Mouse (Mus musculus): ENCODE measurements around the gene Akap7. TPM values are rescaled to one million over a fixed set of nuclear protein-coding genes. Genes with fewer than 3 reads are reported as not detected.
A peak's percentile ranks its signal among the peaks of the same experiment; 100 is the strongest.

Gene Akap7
- polyA plus RNA-seq, 1 experiment from 2014 or later = 35.1 TPM

DNA sequence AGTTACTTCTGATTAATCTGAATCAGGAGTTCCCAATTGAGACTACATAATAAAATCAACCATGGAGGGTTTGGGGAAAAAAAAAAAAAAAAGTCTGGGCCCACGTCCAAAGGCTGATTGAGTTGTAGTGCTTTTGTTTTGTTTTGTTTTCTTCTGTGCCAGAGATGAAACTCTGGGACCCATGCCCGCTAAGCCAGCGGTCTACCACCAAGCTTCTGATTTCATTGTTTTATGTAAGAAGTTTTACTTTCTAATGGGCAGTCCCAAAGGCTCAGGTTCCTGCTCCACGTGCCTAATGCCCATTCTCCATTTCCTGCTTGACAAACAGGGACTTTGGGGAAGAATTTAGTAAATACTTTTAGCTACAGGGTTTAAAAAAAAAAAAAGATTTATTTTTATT, 18.0 kb upstream of the Akap7 start:
- no peak overlapping the region for H3K9ac ChIP-seq (replicated peaks; ENCODE audit: low read length)
- no peaks in the 10 kb centered on the region for H3K27me3 ChIP-seq (ENCODE audit: control insufficient read depth, insufficient read depth, low read length)
- DNase-seq = peak; percentile 59
- H3K9me3 ChIP-seq (ENCODE audit: control insufficient read depth, low read length) = no peaks in the 10 kb centered on the region
- H3K4me1 ChIP-seq (ENCODE audit: control insufficient read depth, insufficient read depth, low read length) = no peaks in the 10 kb centered on the region
- WGBS = 49% methylated on average over 4 of the region's 4 CpGs
- no peak overlapping the region for H3K4me2 ChIP-seq (ENCODE audit: low read length)
- H3K36me3 ChIP-seq (ENCODE audit: control insufficient read depth, insufficient read depth, low read length) = no peaks in the 10 kb centered on the region
- H3K27ac ChIP-seq (replicated peaks; ENCODE audit: low read depth, low read length) = no peak overlapping the region
- H3K4me3 ChIP-seq (replicated peaks; ENCODE audit: low read depth, low read length) = no peak overlapping the region
- no peak for ATAC-seq (ENCODE audit: low FRiP score, low TSS enrichment)

DNA sequence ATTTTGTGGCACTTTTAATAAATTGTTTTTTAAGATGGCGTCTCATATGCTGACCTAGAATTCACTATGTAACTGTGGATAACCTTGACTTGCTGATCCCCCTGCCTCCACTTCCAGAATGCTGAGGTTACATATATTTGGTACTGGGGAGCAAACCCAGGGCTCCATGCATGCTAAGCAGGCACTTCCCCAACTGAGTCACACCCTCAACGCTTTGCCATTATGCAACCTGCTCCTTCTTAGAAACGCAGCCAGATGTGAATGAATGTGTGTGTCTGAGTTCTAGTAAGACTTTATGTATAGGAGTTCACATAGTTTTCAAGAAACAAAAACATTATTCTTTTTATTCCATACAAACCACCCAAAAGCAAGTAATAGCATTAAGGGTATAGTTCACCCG, 13.5 kb upstream of the Akap7 start:
- no peak for DNase-seq
- Histone ChIP-seq H3K4me2 (ENCODE audit: low read length) (no peak overlapping the region), H3K9me3 (ENCODE audit: control insufficient read depth, low read length) (no peaks in the 10 kb centered on the region), H3K27me3 (ENCODE audit: control insufficient read depth, insufficient read depth, low read length) (no peaks in the 10 kb centered on the region), H3K27ac (replicated peaks; ENCODE audit: low read depth, low read length) (no peak overlapping the region), H3K9ac (replicated peaks; ENCODE audit: low read length) (no peak overlapping the region), H3K4me1 (ENCODE audit: control insufficient read depth, insufficient read depth, low read length) (no peaks in the 10 kb centered on the region), H3K36me3 (ENCODE audit: control insufficient read depth, insufficient read depth, low read length) (no peaks in the 10 kb centered on the region), H3K4me3 (replicated peaks; ENCODE audit: low read depth, low read length) (no peak overlapping the region)
- ATAC-seq (ENCODE audit: low FRiP score, low TSS enrichment) = no peak
- WGBS = 87% methylated on average over 4 of the region's 4 CpGs

GRCm38 (mm10) chr10:25319531-25319930, 11.9 kb upstream of the Akap7 start:
- Histone ChIP-seq H3K4me2 (ENCODE audit: low read length) (no peak overlapping the region), H3K4me3 (replicated peaks; ENCODE audit: low read depth, low read length) (no peak overlapping the region), H3K9ac (replicated peaks; ENCODE audit: low read length) (no peak overlapping the region), H3K27ac (replicated peaks; ENCODE audit: low read depth, low read length) (no peak overlapping the region), H3K27me3 (ENCODE audit: control insufficient read depth, insufficient read depth, low read length) (no peaks in the 10 kb centered on the region), H3K4me1 (ENCODE audit: control insufficient read depth, insufficient read depth, low read length) (no peaks in the 10 kb centered on the region), H3K9me3 (ENCODE audit: control insufficient read depth, low read length) (no peaks in the 10 kb centered on the region), H3K36me3 (ENCODE audit: control insufficient read depth, insufficient read depth, low read length) (no peaks in the 10 kb centered on the region)
- no peak for DNase-seq
- ATAC-seq (ENCODE audit: low FRiP score, low TSS enrichment) = no peak

DNA sequence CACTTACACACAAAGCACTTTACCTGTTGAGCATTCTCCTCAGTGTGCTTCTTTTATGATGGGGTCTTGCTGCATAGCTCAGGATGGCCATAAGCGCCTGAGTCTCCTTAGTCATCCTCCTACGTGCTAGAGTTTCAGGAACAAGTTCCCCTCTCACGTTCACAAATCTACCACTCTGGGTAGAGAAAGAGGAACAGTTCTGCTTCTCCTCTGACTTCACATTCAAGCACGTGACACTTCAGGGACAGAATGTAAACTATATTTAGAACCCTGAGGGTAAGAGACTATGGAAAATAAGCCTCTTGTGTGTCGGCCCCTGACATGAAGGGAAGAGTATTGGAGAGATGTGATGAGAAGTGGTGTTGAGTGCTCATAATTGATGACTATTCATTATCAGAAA, 10.7 kb upstream of the Akap7 start:
- H3K4me1 ChIP-seq (ENCODE audit: control insufficient read depth, insufficient read depth, low read length) = no peaks in the 10 kb centered on the region
- H3K9me3 ChIP-seq (ENCODE audit: control insufficient read depth, low read length) = no peaks in the 10 kb centered on the region
- no peak for DNase-seq
- no peak overlapping the region for H3K4me2 ChIP-seq (ENCODE audit: low read length)
- H3K9ac ChIP-seq (replicated peaks; ENCODE audit: low read length) = no peak overlapping the region
- no peak overlapping the region for H3K27ac ChIP-seq (replicated peaks; ENCODE audit: low read depth, low read length)
- WGBS = 88% methylated on average over 5 of the region's 5 CpGs
- H3K4me3 ChIP-seq (replicated peaks; ENCODE audit: low read depth, low read length) = no peak overlapping the region
- no peak for ATAC-seq (ENCODE audit: low FRiP score, low TSS enrichment)
- no peaks in the 10 kb centered on the region for H3K36me3 ChIP-seq (ENCODE audit: control insufficient read depth, insufficient read depth, low read length)
- no peaks in the 10 kb centered on the region for H3K27me3 ChIP-seq (ENCODE audit: control insufficient read depth, insufficient read depth, low read length)

DNA sequence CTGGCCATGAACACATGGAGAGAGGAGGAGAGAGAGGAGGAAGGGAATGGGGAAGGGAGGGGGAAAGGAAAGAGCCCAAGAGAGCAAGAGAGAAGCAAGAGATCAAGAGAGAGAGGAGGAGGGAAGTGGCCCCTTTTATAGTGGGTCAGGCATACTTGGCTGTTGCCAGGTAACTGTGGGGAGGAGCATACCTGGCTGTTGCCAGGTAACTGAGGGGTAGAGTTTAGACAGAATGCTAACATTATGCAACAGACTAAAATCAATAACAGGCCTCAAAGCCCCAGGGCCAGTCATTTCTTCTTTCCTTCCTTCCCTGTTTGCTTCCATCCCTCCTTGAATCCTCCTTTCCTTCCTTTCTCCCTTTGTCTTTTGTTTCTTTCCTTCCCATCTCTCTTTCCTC, 10.0 kb upstream of the Akap7 start:
- no peak overlapping the region for H3K9ac ChIP-seq (replicated peaks; ENCODE audit: low read length)
- no peak overlapping the region for H3K4me3 ChIP-seq (replicated peaks; ENCODE audit: low read depth, low read length)
- no peak overlapping the region for H3K27ac ChIP-seq (replicated peaks; ENCODE audit: low read depth, low read length)
- H3K27me3 ChIP-seq (ENCODE audit: control insufficient read depth, insufficient read depth, low read length) = no peaks in the 10 kb centered on the region
- no peaks in the 10 kb centered on the region for H3K4me1 ChIP-seq (ENCODE audit: control insufficient read depth, insufficient read depth, low read length)
- ATAC-seq (ENCODE audit: low FRiP score, low TSS enrichment) = no peak
- no peaks in the 10 kb centered on the region for H3K9me3 ChIP-seq (ENCODE audit: control insufficient read depth, low read length)
- H3K4me2 ChIP-seq (ENCODE audit: low read length) = no peak overlapping the region
- DNase-seq = peak; percentile 13
- no peaks in the 10 kb centered on the region for H3K36me3 ChIP-seq (ENCODE audit: control insufficient read depth, insufficient read depth, low read length)

GRCm38 (mm10) chr10:25313856-25314584, 6.3 kb upstream of the Akap7 start:
- Histone ChIP-seq H3K27ac (replicated peaks; ENCODE audit: low read depth, low read length) (no peak overlapping the region), H3K27me3 (ENCODE audit: control insufficient read depth, insufficient read depth, low read length) (no peaks in the 10 kb centered on the region), H3K9ac (replicated peaks; ENCODE audit: low read length) (no peak overlapping the region), H3K9me3 (ENCODE audit: control insufficient read depth, low read length) (no peaks in the 10 kb centered on the region), H3K4me2 (ENCODE audit: low read length) (peak overlapping the region; percentile 15), H3K4me1 (ENCODE audit: control insufficient read depth, insufficient read depth, low read length) (0 out of 2 replicates have a peak, but pooled peaks cover 8% of the 10 kb centered on the region), H3K4me3 (replicated peaks; ENCODE audit: low read depth, low read length) (no peak overlapping the region), H3K36me3 (ENCODE audit: control insufficient read depth, insufficient read depth, low read length) (no peaks in the 10 kb centered on the region)
- peak; percentile 43 for DNase-seq
- ATAC-seq (ENCODE audit: low FRiP score, low TSS enrichment) = no peak
- 10% methylated on average over 17 of the region's 17 CpGs for WGBS

DNA sequence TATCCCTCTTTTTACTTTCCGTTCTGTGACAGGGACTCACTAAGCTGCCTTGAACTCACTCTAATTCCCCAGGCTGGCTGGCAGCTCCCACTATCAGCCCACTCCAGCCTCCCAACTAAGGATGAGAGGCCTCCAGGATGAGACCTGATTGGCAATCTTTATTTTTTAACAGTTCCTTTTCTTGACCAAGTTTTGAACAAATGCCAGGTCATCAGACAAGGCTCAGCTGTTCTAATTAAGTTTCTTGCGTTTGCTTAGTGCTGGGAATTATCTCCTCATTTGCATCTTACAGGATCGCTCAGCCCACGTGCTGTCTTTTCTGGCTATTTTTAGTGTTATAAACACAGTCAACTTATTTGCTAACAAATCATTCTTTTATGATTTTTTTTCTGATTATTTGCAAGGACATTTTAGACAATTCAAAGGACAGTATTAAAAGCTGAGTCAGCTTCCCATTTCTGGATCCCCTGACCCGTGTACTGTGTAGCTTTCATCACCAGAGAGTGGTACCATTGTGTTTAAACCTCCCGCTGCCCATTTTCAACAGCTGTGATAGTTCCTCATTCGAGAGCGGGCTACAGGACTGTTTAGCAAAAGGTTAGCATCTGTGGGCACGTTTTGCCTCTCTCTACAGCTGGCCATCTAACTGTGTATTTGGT, 4.0 kb upstream of the Akap7 start:
- H3K4me2 ChIP-seq (ENCODE audit: low read length) = no peak overlapping the region
- ATAC-seq (ENCODE audit: low FRiP score, low TSS enrichment) = peak; percentile 46; the same call in 1 of the 2 replicates
- H3K27ac ChIP-seq (replicated peaks; ENCODE audit: low read depth, low read length) = no peak overlapping the region
- H3K36me3 ChIP-seq (ENCODE audit: control insufficient read depth, insufficient read depth, low read length) = no peaks in the 10 kb centered on the region
- H3K9me3 ChIP-seq (ENCODE audit: control insufficient read depth, low read length) = no peaks in the 10 kb centered on the region
- H3K4me3 ChIP-seq (replicated peaks; ENCODE audit: low read depth, low read length) = no peak overlapping the region
- no peaks in the 10 kb centered on the region for H3K27me3 ChIP-seq (ENCODE audit: control insufficient read depth, insufficient read depth, low read length)
- 0 out of 2 replicates have a peak, but pooled peaks cover 8% of the 10 kb centered on the region for H3K4me1 ChIP-seq (ENCODE audit: control insufficient read depth, insufficient read depth, low read length)
- H3K9ac ChIP-seq (replicated peaks; ENCODE audit: low read length) = no peak overlapping the region
- 38% methylated on average over 9 of the region's 9 CpGs for WGBS
- peak; percentile 59 for DNase-seq

DNA sequence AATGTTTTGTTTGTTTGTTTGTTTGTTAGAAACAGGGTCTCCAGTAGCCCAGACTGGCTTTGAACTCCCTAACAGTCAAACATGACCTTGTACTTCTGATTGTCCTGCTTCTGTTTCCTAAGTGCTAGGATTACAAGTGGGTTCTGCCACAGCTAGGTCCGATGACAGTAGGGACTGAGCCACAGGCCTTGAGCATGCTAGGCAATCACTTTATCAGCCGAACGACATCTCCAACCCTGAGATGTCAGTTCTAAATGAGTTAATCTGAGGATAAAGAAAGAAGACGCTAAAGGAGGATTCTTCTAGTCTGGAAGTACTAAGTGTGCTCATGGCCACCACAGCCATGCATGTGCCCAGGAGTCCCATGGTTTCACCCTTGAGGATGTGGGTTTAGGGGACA, 3.1 kb upstream of the Akap7 start:
- Histone ChIP-seq H3K4me3 (replicated peaks; ENCODE audit: low read depth, low read length) (no peak overlapping the region), H3K4me1 (ENCODE audit: control insufficient read depth, insufficient read depth, low read length) (0 out of 2 replicates have a peak, but pooled peaks cover 8% of the 10 kb centered on the region), H3K27me3 (ENCODE audit: control insufficient read depth, insufficient read depth, low read length) (no peaks in the 10 kb centered on the region), H3K9ac (replicated peaks; ENCODE audit: low read length) (no peak overlapping the region), H3K36me3 (ENCODE audit: control insufficient read depth, insufficient read depth, low read length) (no peaks in the 10 kb centered on the region), H3K4me2 (ENCODE audit: low read length) (no peak overlapping the region), H3K27ac (replicated peaks; ENCODE audit: low read depth, low read length) (no peak overlapping the region), H3K9me3 (ENCODE audit: control insufficient read depth, low read length) (no peaks in the 10 kb centered on the region)
- DNase-seq (no peak), ATAC-seq (ENCODE audit: low FRiP score, low TSS enrichment) (no peak)
- 64% methylated on average over 4 of the region's 4 CpGs for WGBS

GRCm38 (mm10) chr10:25309996-25310395, 2.3 kb upstream of the Akap7 start:
- H3K27ac ChIP-seq (replicated peaks; ENCODE audit: low read depth, low read length) = no peak overlapping the region
- ATAC-seq (ENCODE audit: low FRiP score, low TSS enrichment) (no peak), DNase-seq (no peak)
- no peaks in the 10 kb centered on the region for H3K27me3 ChIP-seq (ENCODE audit: control insufficient read depth, insufficient read depth, low read length)
- no peaks in the 10 kb centered on the region for H3K9me3 ChIP-seq (ENCODE audit: control insufficient read depth, low read length)
- WGBS = 84% methylated on average over 5 of the region's 5 CpGs
- no peak overlapping the region for H3K4me3 ChIP-seq (replicated peaks; ENCODE audit: low read depth, low read length)
- no peaks in the 10 kb centered on the region for H3K36me3 ChIP-seq (ENCODE audit: control insufficient read depth, insufficient read depth, low read length)
- 0 out of 2 replicates have a peak, but pooled peaks cover 8% of the 10 kb centered on the region for H3K4me1 ChIP-seq (ENCODE audit: control insufficient read depth, insufficient read depth, low read length)
- no peak overlapping the region for H3K9ac ChIP-seq (replicated peaks; ENCODE audit: low read length)
- no peak overlapping the region for H3K4me2 ChIP-seq (ENCODE audit: low read length)
